Mouse (Mus musculus) G1E (cell line): ENCODE measurements around the gene Prss43. TPM values are rescaled to one million over a fixed set of nuclear protein-coding genes. Genes with fewer than 3 reads are reported as not detected.

ENCODE experiments used
- ATAC-seq: 2 replicates; pipeline ENCODE4 v1.8.0; 2016; ENCODE audit warnings: mild to moderate bottlenecking; ENCODE audit not compliant: insufficient number of reproducible peaks, poor library complexity, low FRiP score, severe bottlenecking; ENCODE audit errors: extremely low read depth
- DNase-seq: peaks from one replicate; pipeline ENCODE4 v3.0.0; 2012; ENCODE audit warnings: low spot score
- H3K27me3 ChIP-seq: 2 replicates; pipeline ENCODE4 v1.6.1; 2012; ENCODE audit warnings: mild to moderate bottlenecking, low read length, inconsistent platforms; ENCODE audit not compliant: insufficient read depth
- H3K36me3 ChIP-seq: replicated peaks from 2 replicates; pipeline ENCODE3; 2012; ENCODE audit warnings: mild to moderate bottlenecking, inconsistent platforms
- H3K4me1 ChIP-seq: 2 replicates; pipeline ENCODE4 v1.6.1; 2012; ENCODE audit warnings: low read depth, low read length, inconsistent platforms, mixed read lengths; ENCODE audit not compliant: insufficient read depth
- H3K4me3 ChIP-seq: 2 replicates; pipeline ENCODE4 v1.5.1; 2012; ENCODE audit warnings: low read depth, mild to moderate bottlenecking, inconsistent platforms, low read length, moderate library complexity, mixed read lengths
- H3K9me3 ChIP-seq: replicated peaks from 2 replicates; pipeline ENCODE4 v1.6.1; 2012; ENCODE audit warnings: inconsistent platforms
- CTCF ChIP-seq: IDR thresholded peaks from 2 replicates; pipeline ENCODE4 v1.5.1; 2012; ENCODE audit warnings: low read depth, low read length, inconsistent platforms, mixed read lengths
- GATA1 ChIP-seq: IDR thresholded peaks from 2 replicates; pipeline ENCODE4 v1.6.1; 2012; ENCODE audit warnings: borderline replicate concordance, low read length, inconsistent platforms, mixed read lengths
- GATA2 ChIP-seq: IDR thresholded peaks from 2 replicates; pipeline ENCODE4 v1.6.1; 2012; ENCODE audit warnings: low read depth, low read length, inconsistent platforms, borderline replicate concordance
- POLR2AphosphoS5 ChIP-seq: IDR thresholded peaks from 2 replicates; pipeline ENCODE4 v1.6.1; 2012; ENCODE audit warnings: low read depth, low read length, inconsistent platforms; ENCODE audit not compliant: insufficient replicate concordance
- TAL1 ChIP-seq: conservative IDR thresholded peaks from 2 replicates; pipeline ENCODE4 v1.6.1; 2012; ENCODE audit warnings: low read depth, low read length, inconsistent platforms, mixed read lengths
- polyA plus RNA-seq: library from polyadenylated mRNA; stranded (reverse); fragments of >175 nt; gene quantifications from 2 replicates; pipeline ENCODE4 v1.2.3, GENCODE M21; 2012
- total RNA-seq, 2 experiments: library from RNA; stranded (forward) in 1 of 2; stranded (reverse) in 1 of 2; fragments of 200-1000 nt in 1 of 2; fragments of >200 nt in 1 of 2; fragmentation: Nextera tagmentation in 1 of 2; gene quantifications; 2 replicates each; pipeline ENCODE4 v1.2.3; 2014 to 2017

Gene Prss43
- total and polyA plus RNA-seq, 3 experiments: 0.05 TPM; not detected in 2

- peaks cover 7% of the 10 kb centered on the region; the same call in 1 of the 2 replicates for H3K27me3 ChIP-seq
- no peaks in the 10 kb centered on the region for H3K9me3 ChIP-seq
- DNase-seq (no peak), ATAC-seq (no peak)
- TF ChIP-seq POLR2AphosphoS5: no peak
- no peak for TF ChIP-seq GATA1
- no peaks in the 10 kb centered on the region for H3K4me1 ChIP-seq
- H3K36me3 ChIP-seq: no peaks in the 10 kb centered on the region
- H3K4me3 ChIP-seq: no peak overlapping the region
Observed at GRCm38 (mm10) chr9:110849162-110849561, 22.7 kb downstream of the Prss43 start.

- H3K36me3 ChIP-seq: no peaks in the 10 kb centered on the region
- DNase-seq (no peak), ATAC-seq (no peak)
- no peak overlapping the region for H3K4me3 ChIP-seq
- H3K4me1 ChIP-seq: no peaks in the 10 kb centered on the region
- H3K9me3 ChIP-seq: no peaks in the 10 kb centered on the region
- H3K27me3 ChIP-seq: peaks cover 8% of the 10 kb centered on the region
- TF ChIP-seq TAL1: no peak
- TF ChIP-seq POLR2AphosphoS5: no peak
- no peak for TF ChIP-seq GATA2
- TF ChIP-seq CTCF: no peak
- no peak for TF ChIP-seq GATA1
Observed at GRCm38 (mm10) chr9:110855903-110856302, 29.4 kb downstream of the Prss43 start.

DNA sequence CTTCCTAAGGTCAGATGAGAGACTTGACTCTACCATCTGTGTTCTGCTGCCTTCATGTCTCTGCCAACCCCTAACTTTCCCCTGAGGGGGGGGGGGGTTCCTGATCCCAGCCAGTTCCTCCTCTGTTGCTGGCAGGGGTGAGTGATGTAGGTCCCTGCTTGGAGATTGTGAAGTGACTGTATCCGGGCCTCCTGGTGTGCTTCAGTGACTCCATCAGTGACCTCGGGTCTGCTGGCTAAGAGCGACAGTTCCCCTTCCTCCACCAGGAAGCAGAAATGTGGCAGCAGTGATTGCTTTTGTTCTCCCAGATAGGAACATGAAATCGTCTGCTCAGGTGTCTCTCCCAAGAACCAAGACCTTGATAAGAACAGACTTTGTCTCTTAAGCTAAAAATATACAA is 30.4 kb downstream of the Prss43 start:
- DNase-seq (no peak), ATAC-seq (no peak)
- TF ChIP-seq CTCF (no peak), GATA2 (no peak), TAL1 (no peak), GATA1 (no peak), POLR2AphosphoS5 (no peak)
- Histone ChIP-seq H3K4me3 (no peak overlapping the region), H3K27me3 (peaks cover 11% of the 10 kb centered on the region), H3K36me3 (no peaks in the 10 kb centered on the region), H3K4me1 (no peaks in the 10 kb centered on the region), H3K9me3 (no peaks in the 10 kb centered on the region)

- no peaks in the 10 kb centered on the region for H3K4me1 ChIP-seq
- no peaks in the 10 kb centered on the region for H3K9me3 ChIP-seq
- ATAC-seq: no peak
- H3K36me3 ChIP-seq: no peaks in the 10 kb centered on the region
- H3K27me3 ChIP-seq: peaks cover 14% of the 10 kb centered on the region
- H3K4me3 ChIP-seq: no peak within 1 kb of the TSS
- TF ChIP-seq POLR2AphosphoS5 (no peak), TAL1 (no peak), CTCF (no peak), GATA1 (no peak)
- no peak for DNase-seq
Observed at GRCm38 (mm10) chr9:110857781-110858472, 31.4 kb downstream of the Prss43 start, which contains the start of gene Prss50. Gene Prss50, plus strand, starts transcription at chr9:110857967.

DNA sequence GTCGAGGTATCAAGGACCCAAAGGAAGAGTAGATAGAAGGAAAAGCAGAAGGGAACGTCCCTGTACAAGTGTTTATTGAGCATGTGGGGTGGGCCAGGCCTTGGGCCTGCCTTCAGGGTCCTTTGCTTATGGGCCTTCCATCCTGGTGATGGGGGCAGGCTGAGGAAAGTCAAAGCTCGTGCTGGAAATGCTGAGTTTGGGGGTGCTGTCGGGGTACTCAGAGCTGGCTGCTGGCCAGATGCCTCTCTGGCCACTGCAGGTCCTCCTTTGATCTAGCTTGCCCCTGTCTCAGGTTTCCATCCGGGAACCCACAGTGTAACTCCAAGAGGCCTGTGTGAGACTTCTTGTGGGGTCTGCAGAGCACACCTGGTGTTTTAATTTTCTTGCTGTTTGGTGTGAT is 32.0 kb downstream of the Prss43 start:
- H3K9me3 ChIP-seq: no peaks in the 10 kb centered on the region
- TF ChIP-seq GATA1 (no peak), CTCF (no peak), POLR2AphosphoS5 (no peak), GATA2 (no peak), TAL1 (no peak)
- ATAC-seq (no peak), DNase-seq (no peak)
- no peaks in the 10 kb centered on the region for H3K36me3 ChIP-seq
- H3K4me1 ChIP-seq: no peaks in the 10 kb centered on the region
- H3K27me3 ChIP-seq: peaks cover 14% of the 10 kb centered on the region
- H3K4me3 ChIP-seq: no peak overlapping the region

GRCm38 (mm10) chr9:110858967-110859596 is 32.6 kb downstream of the Prss43 start:
- H3K4me1 ChIP-seq: no peaks in the 10 kb centered on the region

More at GRCm38 (mm10) chr9:110858967-110859596, 32.6 kb downstream of the Prss43 start:
- ATAC-seq: no peak
- DNase-seq: no peak
- Histone ChIP-seq H3K27me3 (peaks cover 14% of the 10 kb centered on the region), H3K9me3 (no peaks in the 10 kb centered on the region), H3K4me3 (no peak overlapping the region), H3K36me3 (no peaks in the 10 kb centered on the region)
- no peak for TF ChIP-seq CTCF
- TF ChIP-seq POLR2AphosphoS5: no peak
- TF ChIP-seq GATA1: no peak
- TF ChIP-seq TAL1: no peak
- no peak for TF ChIP-seq GATA2
